Mouse (Mus musculus): ENCODE results near the gene 1700020D05Rik.
"Not testable (repeated sequence)": the region's sequence is repeated elsewhere in the genome, so short reads cannot be mapped to it uniquely, and the experiment has no call there.

Gene 1700020D05Rik

GRCm38 (mm10) chr19:5495353-5496051 is 8.1 kb downstream of the 1700020D05Rik start:
- no peak for DNase-seq (ENCODE audit: low read depth, low spot score)

GRCm38 (mm10) chr19:5494314-5494713 is 9.3 kb downstream of the 1700020D05Rik start:
- DNase-seq (ENCODE audit: low read depth, low spot score) = no peak

GRCm38 (mm10) chr19:5493301-5493721 is 10.3 kb downstream of the 1700020D05Rik start:
- not testable (repeated sequence) for DNase-seq (ENCODE audit: low read depth, low spot score)

- DNase-seq (ENCODE audit: low read depth, low spot score) = no peak
These were observed 10.9 kb downstream of the 1700020D05Rik start for GRCm38 (mm10) chr19:5492641-5493040.

- peak; percentile 78 for DNase-seq (ENCODE audit: low read depth, low spot score)
These were observed 12.5 kb downstream of the 1700020D05Rik start for GRCm38 (mm10) chr19:5490898-5491708.

GRCm38 (mm10) chr19:5490313-5490897 is 13.2 kb downstream of the 1700020D05Rik start, which contains the start of gene Cfl1:
Cfl1 (plus strand) TSS chr19:5490455.
- peak; percentile 96 for DNase-seq (ENCODE audit: low read depth, low spot score)

GRCm38 (mm10) chr19:5489721-5490120 is 13.9 kb downstream of the 1700020D05Rik start:
- DNase-seq (ENCODE audit: low read depth, low spot score) = not testable (repeated sequence)

- peak; percentile 98 for DNase-seq (ENCODE audit: low read depth, low spot score)
These were observed 14.6 kb downstream of the 1700020D05Rik start for GRCm38 (mm10) chr19:5488878-5489571.

- DNase-seq (ENCODE audit: low read depth, low spot score) = peak; percentile 94
These were observed 15.6 kb downstream of the 1700020D05Rik start, which contains the start of gene Mus81 for GRCm38 (mm10) chr19:5487768-5488550. Mus81 (minus strand) TSS chr19:5488402.

GRCm38 (mm10) chr19:5486771-5487170 is 16.8 kb downstream of the 1700020D05Rik start:
- no peak for DNase-seq (ENCODE audit: low read depth, low spot score)

GRCm38 (mm10) chr19:5486286-5486685 is 17.3 kb downstream of the 1700020D05Rik start:
- no peak for DNase-seq (ENCODE audit: low read depth, low spot score)

- no peak for DNase-seq (ENCODE audit: low read depth, low spot score)
These were observed 17.8 kb downstream of the 1700020D05Rik start for GRCm38 (mm10) chr19:5485821-5486220.

GRCm38 (mm10) chr19:5485371-5485770 is 18.2 kb downstream of the 1700020D05Rik start:
- no peak for DNase-seq (ENCODE audit: low read depth, low spot score)

GRCm38 (mm10) chr19:5484496-5484895 is 19.1 kb downstream of the 1700020D05Rik start:
- DNase-seq (ENCODE audit: low read depth, low spot score) = no peak

GRCm38 (mm10) chr19:5483386-5484359 is 19.9 kb downstream of the 1700020D05Rik start:
- no peak for DNase-seq (ENCODE audit: low read depth, low spot score)

- DNase-seq (ENCODE audit: low read depth, low spot score) = no peak
These were observed 22.2 kb downstream of the 1700020D05Rik start for GRCm38 (mm10) chr19:5481398-5481797.

- DNase-seq (ENCODE audit: low read depth, low spot score) = no peak
These were observed 23.6 kb downstream of the 1700020D05Rik start for GRCm38 (mm10) chr19:5480016-5480415.

GRCm38 (mm10) chr19:5477668-5478300 is 25.8 kb downstream of the 1700020D05Rik start:
- DNase-seq (ENCODE audit: low read depth, low spot score) = no peak

Measured in mesoderm, embryonic 11.5 days (tissue).